Mouse (Mus musculus): ENCODE data around the gene Mxd1. TPM values are rescaled to one million over a fixed set of nuclear protein-coding genes. Genes with fewer than 3 reads are reported as not detected.

Mxd1 gene
- 3.5 TPM for polyA plus RNA-seq (2014; fragmentation: Illumina TruSeq; extraction: RNeasy Lipid Tissue Mini Kit (QIAGEN cat#74804); ENCODE audit: low read depth, low replicate concordance)

GRCm38 (mm10) chr6:86668580-86669239, at the start of gene Mxd1:
Mxd1 (minus strand) TSS chr6:86669161.

GRCm38 (mm10) chr6:86683872-86684654, 15.1 kb upstream of the Mxd1 start, which contains the start of gene Snrnp27:
Snrnp27 (minus strand) TSS chr6:86684522.

GRCm38 (mm10) chr6:86627946-86628345, 41.0 kb downstream of the Mxd1 start, which contains the start of gene Asprv1:
Asprv1 (plus strand) TSS chr6:86628164.

Other genes starting within 250 kb of the Mxd1 start
- not detected for gene Gm44790, start 242.5 kb downstream of the Mxd1 start, polyA plus RNA-seq (2014; fragmentation: Illumina TruSeq; extraction: RNeasy Lipid Tissue Mini Kit (QIAGEN cat#74804); ENCODE audit: low read depth, low replicate concordance)
- 11.1 TPM for gene C87436, start 230.8 kb downstream of the Mxd1 start, polyA plus RNA-seq (2014; fragmentation: Illumina TruSeq; extraction: RNeasy Lipid Tissue Mini Kit (QIAGEN cat#74804); ENCODE audit: low read depth, low replicate concordance)
- 144 TPM for gene Pcbp1, start 142.8 kb downstream of the Mxd1 start, polyA plus RNA-seq (2014; fragmentation: Illumina TruSeq; extraction: RNeasy Lipid Tissue Mini Kit (QIAGEN cat#74804); ENCODE audit: low read depth, low replicate concordance)
- 0.29 TPM for gene Asprv1, start 41.0 kb downstream of the Mxd1 start, polyA plus RNA-seq (2014; fragmentation: Illumina TruSeq; extraction: RNeasy Lipid Tissue Mini Kit (QIAGEN cat#74804); ENCODE audit: low read depth, low replicate concordance)
- gene Snrnp27, start 15.4 kb upstream of the Mxd1 start, polyA plus RNA-seq (2014; fragmentation: Illumina TruSeq; extraction: RNeasy Lipid Tissue Mini Kit (QIAGEN cat#74804); ENCODE audit: low read depth, low replicate concordance) = 68.2 TPM
- 6.9 TPM for gene Gmcl1, start 64.2 kb upstream of the Mxd1 start, polyA plus RNA-seq (2014; fragmentation: Illumina TruSeq; extraction: RNeasy Lipid Tissue Mini Kit (QIAGEN cat#74804); ENCODE audit: low read depth, low replicate concordance)
- 27.0 TPM for gene Anxa4, start 124.4 kb upstream of the Mxd1 start, polyA plus RNA-seq (2014; fragmentation: Illumina TruSeq; extraction: RNeasy Lipid Tissue Mini Kit (QIAGEN cat#74804); ENCODE audit: low read depth, low replicate concordance)
- 19.9 TPM for gene Aak1, start 180.4 kb upstream of the Mxd1 start, polyA plus RNA-seq (2014; fragmentation: Illumina TruSeq; extraction: RNeasy Lipid Tissue Mini Kit (QIAGEN cat#74804); ENCODE audit: low read depth, low replicate concordance)